Mouse (Mus musculus) liver, adult (tissue): ENCODE measurements around the gene Rnf128.

Source experiments
- GATA4 ChIP-seq: IDR thresholded peaks from 2 replicates; pipeline ENCODE4 v1.6.1; 2014; ENCODE audit warnings: mild to moderate bottlenecking, low read length; ENCODE audit not compliant: insufficient replicate concordance

Gene Rnf128

GRCm38 (mm10) chrX:139562925-139563461 is at the start of gene Rnf128:
Gene Rnf128, plus strand, starts transcription at chrX:139563316.
- TF ChIP-seq GATA4, result no peak

GRCm38 (mm10) chrX:139516156-139516555 is 47.0 kb upstream of the Rnf128 start:
- TF ChIP-seq GATA4, result no peak

- TF ChIP-seq GATA4, result no peak
These were observed 43.9 kb upstream of the Rnf128 start for GRCm38 (mm10) chrX:139519251-139519650.

- TF ChIP-seq GATA4, result no peak
These were observed 38.6 kb upstream of the Rnf128 start for GRCm38 (mm10) chrX:139524303-139525091.

GRCm38 (mm10) chrX:139525724-139526123 is 37.4 kb upstream of the Rnf128 start:
- TF ChIP-seq GATA4, result no peak

- TF ChIP-seq GATA4, result no peak
These were observed 36.1 kb upstream of the Rnf128 start for GRCm38 (mm10) chrX:139526984-139527383.

- TF ChIP-seq GATA4, result no peak
These were observed 33.4 kb upstream of the Rnf128 start for GRCm38 (mm10) chrX:139529678-139530077.

GRCm38 (mm10) chrX:139532293-139532692 is 30.8 kb upstream of the Rnf128 start:
- TF ChIP-seq GATA4, result no peak

GRCm38 (mm10) chrX:139537641-139538397 is 25.3 kb upstream of the Rnf128 start:
- TF ChIP-seq GATA4, result no peak

GRCm38 (mm10) chrX:139543726-139544125 is 19.4 kb upstream of the Rnf128 start:
- TF ChIP-seq GATA4, result no peak

- no peak for TF ChIP-seq GATA4
These were observed 12.7 kb upstream of the Rnf128 start for GRCm38 (mm10) chrX:139550456-139550855.

GRCm38 (mm10) chrX:139552090-139552489 is 11.0 kb upstream of the Rnf128 start:
- no peak for TF ChIP-seq GATA4

- TF ChIP-seq GATA4, result no peak
These were observed 726 bp upstream of the Rnf128 start for GRCm38 (mm10) chrX:139562255-139562924.

GRCm38 (mm10) chrX:139570054-139570453 is 6.9 kb downstream of the Rnf128 start:
- no peak for TF ChIP-seq GATA4

GRCm38 (mm10) chrX:139578649-139579278 is 15.6 kb downstream of the Rnf128 start:
- TF ChIP-seq GATA4, result no peak
